Mouse (Mus musculus): ENCODE measurements around the gene Dirc2.

- TF ChIP-seq CTCF (conservative IDR thresholded peaks at IDR 0.05; ENCODE audit: insufficient read depth, insufficient read length, low read depth, low read length), result no peak
- TF ChIP-seq POLR2A (IDR thresholded peaks at IDR 0.05; ENCODE audit: low read depth, low read length), result no peak
These were observed 13.5 kb upstream of the Dirc2 start for GRCm38 (mm10) chr16:35782451-35783206.
